Mouse (Mus musculus) stomach, postnatal 0 days (tissue): Measurements from ENCODE around the gene Slc8a3.

ENCODE experiments used
- CTCF ChIP-seq: IDR thresholded peaks from 2 replicates; pipeline ENCODE4 v1.5.1; 2016; ENCODE audit warnings: antibody characterized with exemption, low read depth, mild to moderate bottlenecking, moderate library complexity
- EP300 ChIP-seq: optimal IDR thresholded peaks from 2 replicates; pipeline ENCODE3; 2016; ENCODE audit warnings: antibody characterized with exemption

GRCm38 (mm10) chr12:81208559-81208958, 124.4 kb downstream of the Slc8a3 start:
- TF ChIP-seq CTCF (no peak), EP300 (no peak)
